Mouse (Mus musculus): Measurements from ENCODE around the gene Rtbdn.

DNA sequence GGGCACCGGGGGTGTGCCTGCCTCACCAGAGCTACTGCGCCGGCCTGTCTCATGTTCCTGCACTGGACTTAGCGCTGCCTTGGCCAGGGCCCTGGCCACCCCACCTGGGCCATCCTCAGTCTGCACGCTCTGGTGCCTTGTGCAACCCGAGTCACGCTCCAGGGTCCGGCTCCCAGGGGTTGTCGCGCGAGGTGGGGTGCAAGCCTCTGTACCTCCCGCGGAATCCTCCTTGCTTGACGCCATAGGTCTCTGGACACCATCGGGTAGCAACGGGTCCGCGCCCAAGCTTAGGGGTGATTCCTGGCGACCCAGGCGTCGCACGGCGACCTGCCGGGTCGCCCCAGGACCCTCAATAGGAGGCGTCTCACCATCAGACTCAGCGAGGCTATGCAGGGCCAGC lies 34.4 kb upstream of the Rtbdn start:
- TF ChIP-seq FLI1 (IDR thresholded peaks at IDR 0.05; ENCODE audit: low read length) (no peak), GATA1 (IDR thresholded peaks at IDR 0.05; ENCODE audit: borderline replicate concordance, low read length) (no peak)
